26 mouse cellular contexts compared by ENCODE assay signal in the genomic region with DNA sequence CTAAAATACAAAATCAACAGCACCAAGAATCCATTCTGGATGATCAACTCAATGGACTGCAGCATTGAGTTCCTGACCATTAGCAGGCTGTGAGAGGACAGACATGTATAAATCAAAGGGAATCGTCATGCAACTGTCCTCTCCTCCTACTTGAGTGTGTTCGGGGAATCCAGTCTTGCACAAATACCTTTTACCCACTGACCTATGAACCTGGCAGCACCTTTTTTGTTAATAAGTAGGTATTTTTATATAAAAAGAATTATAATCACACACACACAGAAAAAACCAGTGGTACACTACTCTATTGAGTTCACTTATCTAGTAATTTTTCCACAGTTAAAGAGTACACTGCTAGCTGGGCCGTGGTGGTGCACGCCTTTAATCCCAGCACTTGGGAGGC.
"Had no signal": no experiment of that assay in that cellular context is flagged by ENCODE, and none has a peak within 500 bp of the region (broad histone marks: within the 10 kb centered on the region; RNA-seq: fewer than 3 reads in every experiment).

No protein-coding gene starts in this region.

- DNase-seq: gastrocnemius, adult 2 months; gastrocnemius, postnatal 10 days; gastrocnemius, postnatal 25 days; heart, adult 18-20 months; heart, postnatal 10 days; heart, postnatal 4 days; kidney, adult 8-10 months; kidney, postnatal 25 days; kidney, postnatal 4 days; liver; liver, embryonic 13.5 days had no signal

- H3K9me3 ChIP-seq: heart, embryonic 10.5 days; heart, embryonic 12.5 days; hindbrain, embryonic 10.5 days; hindbrain, embryonic 12.5 days; intestine, embryonic 15.5 days; kidney, embryonic 15.5 days; limb, embryonic 10.5 days; limb, embryonic 12.5 days; liver, embryonic 13.5 days; liver, embryonic 15.5 days had no signal

- H3K27ac ChIP-seq: gastrocnemius, adult 2 months; heart, embryonic 10.5 days; hindbrain, embryonic 10.5 days; hindbrain, embryonic 12.5 days; hindbrain, embryonic 14.5 days; intestine, embryonic 15.5 days; kidney, embryonic 15.5 days; kidney, postnatal 0 days; left cerebral cortex, adult 2 months; limb, embryonic 10.5 days; limb, embryonic 12.5 days; liver, embryonic 13.5 days; liver, embryonic 15.5 days had no signal

- H3K4me3 ChIP-seq: gastrocnemius, adult 2 months; heart, embryonic 10.5 days; heart, embryonic 12.5 days; hindbrain, embryonic 10.5 days; hindbrain, embryonic 12.5 days; intestine, embryonic 15.5 days; kidney, embryonic 15.5 days; layer of hippocampus, adult 2 months; left cerebral cortex, adult 2 months; limb, embryonic 10.5 days; limb, embryonic 12.5 days; liver, embryonic 13.5 days; liver, embryonic 15.5 days had no signal

- H3K27me3 ChIP-seq: heart, embryonic 12.5 days; hindbrain, embryonic 12.5 days; intestine, embryonic 15.5 days; kidney, embryonic 15.5 days; limb, embryonic 12.5 days; liver, embryonic 13.5 days; liver, embryonic 15.5 days had no signal

- H3K9ac ChIP-seq: heart, embryonic 12.5 days; hindbrain, embryonic 12.5 days; hindbrain, embryonic 14.5 days; intestine, embryonic 15.5 days; kidney, embryonic 15.5 days; limb, embryonic 12.5 days; liver, embryonic 13.5 days; liver, embryonic 15.5 days had no signal

- ATAC-seq: hindbrain, embryonic 16.5 days; intestine, embryonic 15.5 days; intestine, postnatal 0 days had no signal

- H3K36me3 ChIP-seq: heart, embryonic 10.5 days; heart, embryonic 12.5 days; hindbrain, embryonic 12.5 days; intestine, embryonic 15.5 days; kidney, embryonic 15.5 days; limb, embryonic 10.5 days; limb, embryonic 12.5 days; liver, embryonic 13.5 days; liver, embryonic 15.5 days had no signal

- H3K4me2 ChIP-seq: heart, embryonic 12.5 days; hindbrain, embryonic 12.5 days; hindbrain, embryonic 14.5 days; intestine, embryonic 15.5 days; kidney, embryonic 15.5 days; limb, embryonic 12.5 days; liver, embryonic 13.5 days; liver, embryonic 15.5 days had no signal

- H3K4me1 ChIP-seq: intestine, embryonic 15.5 days; limb, embryonic 10.5 days; limb, embryonic 12.5 days had no signal
